Comparison of ENCODE assay signal across 12 mouse cellular contexts in genomic region chr8:105205748-105206147, GRCm38 (mm10).
"Had no signal": no experiment of that assay in that cellular context is flagged by ENCODE, and none has a peak within 500 bp of the region (broad histone marks: within the 10 kb centered on the region; RNA-seq: fewer than 3 reads in every experiment).

No protein-coding gene starts in this region.

- DNase-seq: kidney, postnatal 10 days; kidney, postnatal 4 days; left cerebral cortex, postnatal 4 days; lung, adult 18-20 months; right cerebral cortex, postnatal 4 days; spleen, adult 18-20 months; thymus, adult 18-20 months; thymus, postnatal 14 days had no signal

- H3K27ac ChIP-seq: limb, embryonic 13.5 days; liver, embryonic 14.5 days had no signal

- ATAC-seq: midbrain, embryonic 16.5 days had no signal

- H3K4me3 ChIP-seq: layer of hippocampus, adult 2 months; limb, embryonic 13.5 days had no signal

- H3K27me3 ChIP-seq: limb, embryonic 13.5 days had no signal

- H3K9me3 ChIP-seq: limb, embryonic 13.5 days had no signal

- H3K4me2 ChIP-seq: limb, embryonic 13.5 days had no signal

- H3K9ac ChIP-seq: limb, embryonic 13.5 days; liver, embryonic 14.5 days had no signal

- H3K4me1 ChIP-seq: limb, embryonic 13.5 days had no signal
